Mouse (Mus musculus) hindbrain, postnatal 0 days (tissue): ENCODE measurements around the gene Brd9. TPM values are rescaled to one million over a fixed set of nuclear protein-coding genes. Genes with fewer than 3 reads are reported as not detected.
"Not testable (repeated sequence)": the region's sequence is repeated elsewhere in the genome, so short reads cannot be mapped to it uniquely, and the experiment has no call there.

Source experiments
- ATAC-seq: fragments of 200-750 bp; cut with Nextera tagmentation; 2 replicates; pipeline ENCODE4 v1.8.0; 2017; ENCODE audit warnings: mild to moderate bottlenecking, moderate TSS enrichment, moderate library complexity
- DNase-seq: peaks from one replicate; pipeline ENCODE4 v3.0.0-alpha.2; 2015; ENCODE audit warnings: low spot score
- H3K27ac ChIP-seq: fragments of 300-500 bp; sonication (generic); 2 replicates; pipeline ENCODE4 v1.5.1; 2014; ENCODE audit warnings: mild to moderate bottlenecking
- H3K27me3 ChIP-seq: fragments of 300-500 bp; sonication (generic); 2 replicates; pipeline ENCODE4 v1.6.1; 2014; ENCODE audit warnings: low read length, mixed read lengths; ENCODE audit not compliant: insufficient read depth
- H3K36me3 ChIP-seq: fragments of 300-500 bp; sonication (generic); 2 replicates; pipeline ENCODE4 v1.6.1; 2014; ENCODE audit warnings: low read length, mixed read lengths; ENCODE audit not compliant: insufficient read depth
- H3K4me1 ChIP-seq: fragments of 300-500 bp; sonication (generic); 2 replicates; pipeline ENCODE4 v1.6.1; 2014; ENCODE audit warnings: antibody characterized with exemption, low read length, mixed read lengths; ENCODE audit not compliant: insufficient read depth
- H3K4me2 ChIP-seq: fragments of 300-500 bp; sonication (generic); 2 replicates; pipeline ENCODE4 v1.6.1; 2014; ENCODE audit warnings: low read depth, mild to moderate bottlenecking, low read length, moderate library complexity, mixed read lengths
- H3K4me3 ChIP-seq: fragments of 300-500 bp; sonication (generic); 2 replicates; pipeline ENCODE4 v1.5.1; 2014; ENCODE audit warnings: low read length
- H3K9ac ChIP-seq: fragments of 300-500 bp; sonication (generic); replicated peaks from 2 replicates; pipeline ENCODE4 v1.6.1; 2014; ENCODE audit warnings: mild to moderate bottlenecking, low read length, moderate library complexity, mixed read lengths
- H3K9me3 ChIP-seq: fragments of 300-500 bp; sonication (generic); 2 replicates; pipeline ENCODE4 v1.6.1; 2016; ENCODE audit warnings: low read length, mixed read lengths
- CTCF ChIP-seq: IDR thresholded peaks from 2 replicates; pipeline ENCODE4 v1.5.1; 2016; ENCODE audit warnings: antibody characterized with exemption, control low read depth, low read depth
- WGBS: fragments of 180-500 bp; shearing (Covaris S2); extraction: QIAGEN DNeasy Blood & Tissue Kit; methylation state at CpG from one replicate; pipeline ENCODE4 v1.1.7; 2014; 5-methylcytosine and 5-hydroxymethylcytosine counted together
- polyA plus RNA-seq: library from polyadenylated mRNA; unstranded; fragments of >200 nt; fragmentation: Nextera tagmentation; extraction: Ambion mirVana; gene quantifications from 2 replicates; pipeline ENCODE4 v1.2.1, GENCODE M21; 2015
- total RNA-seq: library from RNA; depleted of rRNA; stranded (reverse); fragments of >200 nt; gene quantifications from 2 replicates; pipeline ENCODE4 v1.2.3, GENCODE M21; 2014

Gene Brd9
- total and polyA plus RNA-seq, 2 experiments from 2014 or later: 68.2 to 72.4 TPM

- no peak overlapping the region for H3K9ac ChIP-seq
- no peak overlapping the region for H3K4me2 ChIP-seq
- H3K36me3 ChIP-seq: no peaks in the 10 kb centered on the region
- no peak overlapping the region for H3K4me3 ChIP-seq
- no peak for TF ChIP-seq CTCF
- no peaks in the 10 kb centered on the region for H3K9me3 ChIP-seq
- H3K4me1 ChIP-seq: no peaks in the 10 kb centered on the region
- ATAC-seq: no peak
- no peaks in the 10 kb centered on the region for H3K27me3 ChIP-seq
- H3K27ac ChIP-seq: no peak overlapping the region
- 84% methylated on average over 5 of the region's 5 CpGs for WGBS
- DNase-seq: no peak
Observed at GRCm38 (mm10) chr13:73990325-73990724, 52.7 kb downstream of the Brd9 start.

GRCm38 (mm10) chr13:73990761-73991160 lies 53.1 kb downstream of the Brd9 start:
- H3K9me3 ChIP-seq: no peaks in the 10 kb centered on the region
- ATAC-seq (0 out of 2 replicates have a peak, but pooled peaks have one; percentile 43), DNase-seq (no peak)
- no peaks in the 10 kb centered on the region for H3K4me1 ChIP-seq
- no peak overlapping the region for H3K4me3 ChIP-seq
- no peak overlapping the region for H3K9ac ChIP-seq
- no peak overlapping the region for H3K27ac ChIP-seq
- no peak for TF ChIP-seq CTCF
- H3K27me3 ChIP-seq: no peaks in the 10 kb centered on the region
- WGBS: 79% methylated on average over 2 of the region's 2 CpGs
- no peak overlapping the region for H3K4me2 ChIP-seq
- no peaks in the 10 kb centered on the region for H3K36me3 ChIP-seq

GRCm38 (mm10) chr13:73991267-73991666 lies 53.7 kb downstream of the Brd9 start:
- Histone ChIP-seq H3K36me3 (no peaks in the 10 kb centered on the region), H3K4me2 (no peak overlapping the region), H3K4me1 (no peaks in the 10 kb centered on the region), H3K9me3 (no peaks in the 10 kb centered on the region), H3K27ac (no peak overlapping the region), H3K9ac (no peak overlapping the region), H3K27me3 (no peaks in the 10 kb centered on the region), H3K4me3 (no peak overlapping the region)
- 79% methylated on average over 5 of the region's 5 CpGs for whole genome bisulfite sequencing
- DNase-seq (no peak), ATAC-seq (no peak)
- TF ChIP-seq CTCF: no peak

DNA sequence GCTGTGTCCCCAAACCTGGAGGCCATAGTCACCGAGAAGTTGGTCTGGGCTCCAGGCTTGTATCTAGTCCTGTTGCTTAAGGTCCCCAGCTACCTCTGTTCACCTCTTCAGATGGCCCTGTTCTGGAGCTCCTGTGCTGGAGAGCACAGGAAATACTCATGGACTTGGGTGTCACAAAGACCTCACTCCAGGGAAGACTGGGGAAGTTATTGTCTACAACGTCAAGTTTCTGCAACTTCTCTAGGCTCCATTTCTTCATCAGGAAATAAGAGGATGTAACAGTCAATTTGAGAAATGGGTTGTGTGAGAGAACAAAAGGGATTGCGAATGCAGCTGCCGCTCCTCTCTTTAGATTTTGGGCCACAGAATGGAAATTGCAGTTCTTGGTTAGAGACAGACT lies 58.8 kb downstream of the Brd9 start:
- WGBS: 87% methylated on average over 4 of the region's 4 CpGs
- no peak overlapping the region for H3K4me2 ChIP-seq

GRCm38 (mm10) chr13:74000519-74000918 lies 62.9 kb downstream of the Brd9 start:
- DNase-seq (no peak), ATAC-seq (no peak)
- no peaks in the 10 kb centered on the region for H3K9me3 ChIP-seq
- no peaks in the 10 kb centered on the region for H3K36me3 ChIP-seq
- H3K9ac ChIP-seq: no peak overlapping the region
- no peak overlapping the region for H3K4me3 ChIP-seq
- no peaks in the 10 kb centered on the region for H3K4me1 ChIP-seq
- H3K27me3 ChIP-seq: no peaks in the 10 kb centered on the region
- no peak overlapping the region for H3K4me2 ChIP-seq
- no peak overlapping the region for H3K27ac ChIP-seq
- TF ChIP-seq CTCF: no peak

More for the DNA sequence above, 58.8 kb downstream of the Brd9 start:
- no peak overlapping the region for H3K27ac ChIP-seq
- DNase-seq (no peak), ATAC-seq (no peak)
- H3K9me3 ChIP-seq: no peaks in the 10 kb centered on the region
- no peaks in the 10 kb centered on the region for H3K36me3 ChIP-seq
- H3K4me1 ChIP-seq: no peaks in the 10 kb centered on the region
- H3K4me3 ChIP-seq: no peak overlapping the region
- TF ChIP-seq CTCF: no peak
- no peaks in the 10 kb centered on the region for H3K27me3 ChIP-seq
- H3K9ac ChIP-seq: no peak overlapping the region

DNA sequence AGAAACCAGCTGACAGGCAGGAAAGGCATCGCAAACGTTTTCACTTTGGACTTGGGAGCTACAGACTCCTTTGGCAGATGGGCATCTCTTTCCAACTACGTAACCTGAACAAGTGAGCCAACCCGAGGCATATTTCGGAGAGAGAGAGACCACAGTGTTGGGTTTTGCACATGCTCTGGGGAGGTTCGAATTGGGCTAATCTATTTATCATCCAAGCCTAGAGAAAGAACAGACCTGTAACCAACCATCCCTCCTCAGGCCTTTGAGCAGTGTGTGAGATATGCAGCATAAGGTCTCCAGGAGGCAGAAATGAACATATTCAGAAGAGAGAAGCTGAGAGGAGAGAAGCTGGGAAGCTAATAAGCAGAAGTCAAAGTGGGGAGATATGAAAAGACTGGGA lies 63.4 kb downstream of the Brd9 start:
- Histone ChIP-seq H3K36me3 (no peaks in the 10 kb centered on the region), H3K9me3 (no peaks in the 10 kb centered on the region), H3K4me1 (no peaks in the 10 kb centered on the region), H3K9ac (no peak overlapping the region), H3K4me3 (no peak overlapping the region), H3K4me2 (no peak overlapping the region), H3K27ac (no peak overlapping the region), H3K27me3 (no peaks in the 10 kb centered on the region)
- 80% methylated on average over 6 of the region's 6 CpGs for WGBS
- ATAC-seq (no peak), DNase-seq (no peak)
- no peak for TF ChIP-seq CTCF

DNA sequence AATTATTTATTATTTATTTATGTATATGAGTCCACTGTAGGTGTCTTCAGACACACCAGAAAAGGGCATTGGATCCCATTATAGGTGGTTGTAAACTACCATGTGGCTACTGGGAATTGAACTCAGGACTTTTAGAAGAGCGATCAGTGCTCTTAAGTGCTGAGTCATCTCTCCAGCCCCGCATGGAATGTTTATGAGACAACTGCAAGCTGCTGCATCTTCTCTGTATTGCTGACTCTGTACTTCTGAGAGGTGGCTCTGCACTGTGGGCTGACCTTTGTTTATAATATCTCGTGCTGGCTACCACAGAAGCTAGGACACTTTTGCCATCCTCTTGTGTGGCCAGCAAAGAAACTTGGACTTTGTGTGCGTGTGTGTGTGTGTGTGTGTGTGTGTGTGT lies 63.9 kb downstream of the Brd9 start:
- TF ChIP-seq CTCF: no peak
- ATAC-seq (no peak), DNase-seq (no peak)
- no peak overlapping the region for H3K27ac ChIP-seq
- H3K4me1 ChIP-seq: no peaks in the 10 kb centered on the region
- WGBS: 71% methylated on average over 4 of the region's 4 CpGs
- no peaks in the 10 kb centered on the region for H3K27me3 ChIP-seq
- H3K9ac ChIP-seq: no peak overlapping the region
- no peak overlapping the region for H3K4me3 ChIP-seq
- H3K4me2 ChIP-seq: no peak overlapping the region
- H3K36me3 ChIP-seq: no peaks in the 10 kb centered on the region
- H3K9me3 ChIP-seq: no peaks in the 10 kb centered on the region

GRCm38 (mm10) chr13:74006881-74007280 lies 69.3 kb downstream of the Brd9 start:
- H3K4me2 ChIP-seq, H3K9ac ChIP-seq, H3K27me3 ChIP-seq, H3K36me3 ChIP-seq, DNase-seq, H3K4me3 ChIP-seq, ATAC-seq, H3K9me3 ChIP-seq, H3K27ac ChIP-seq: not testable (repeated sequence)
- 86% methylated on average over 4 of the region's 4 CpGs for WGBS
- peaks cover 11% of the 10 kb centered on the region for H3K4me1 ChIP-seq

DNA sequence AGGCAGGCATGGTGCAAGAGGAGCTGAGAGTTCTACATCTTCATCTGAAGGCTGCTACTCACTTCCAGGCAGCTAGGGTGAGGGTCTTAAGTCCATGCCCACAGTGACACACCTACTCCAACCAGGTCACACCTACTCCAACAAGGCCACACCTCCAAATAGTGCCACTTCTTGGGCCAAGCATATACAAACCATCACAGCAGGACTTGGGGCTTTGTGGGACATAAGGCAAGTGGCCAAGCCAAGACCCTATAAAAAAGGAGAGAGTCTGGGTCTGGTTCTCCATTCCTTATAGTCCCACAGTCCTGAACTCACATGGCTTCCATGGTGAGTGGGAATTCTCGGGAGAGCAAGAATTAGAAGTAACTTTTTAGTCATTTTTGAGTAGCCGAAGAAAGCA lies 70.6 kb downstream of the Brd9 start:
- not testable (repeated sequence) for H3K36me3 ChIP-seq, H3K4me3 ChIP-seq, H3K27ac ChIP-seq, DNase-seq, H3K9me3 ChIP-seq, H3K9ac ChIP-seq, ATAC-seq, H3K27me3 ChIP-seq
- Histone ChIP-seq H3K4me2 (peak overlapping the region; percentile 96; the same call in 1 of the 2 replicates), H3K4me1 (peaks cover 12% of the 10 kb centered on the region)
- 80% methylated on average over 2 of the region's 2 CpGs for WGBS
